Mouse (Mus musculus) gastrocnemius, adult 2 months (tissue): ENCODE measurements around the gene Xrcc2. TPM values are rescaled to one million over a fixed set of nuclear protein-coding genes. Genes with fewer than 3 reads are reported as not detected.
A peak's percentile ranks its signal among the peaks of the same experiment; 100 is the strongest.

Source experiments
- DNase-seq: peaks from one replicate; pipeline ENCODE4 v3.0.0; 2022
- H3K27ac ChIP-seq: fragments of 200-600 bp; 2 replicates; pipeline ENCODE4 v1.8.1; 2022; ENCODE audit warnings: mild to moderate bottlenecking
- H3K4me3 ChIP-seq: fragments of 200-600 bp; 2 replicates; pipeline ENCODE4 v1.8.1; 2022; ENCODE audit warnings: mild to moderate bottlenecking, moderate library complexity
- CTCF ChIP-seq: fragments of 200-600 bp; IDR thresholded peaks from 2 replicates; pipeline ENCODE4 v1.8.1; 2022; ENCODE audit warnings: antibody characterized with exemption, mild to moderate bottlenecking, moderate library complexity
- intact Hi-C: fragments of 180-260 bp; cut with DNase I; formaldehyde crosslinking; loops from one replicate; pipeline ENCODE4 v1.15.1; 2025
- total RNA-seq, 2 experiments: library from RNA; stranded (reverse); gene quantifications; 2 replicates each; pipeline ENCODE4 v1.2.3; 2021

The Xrcc2 gene
- total RNA-seq, 2 experiments from 2014 or later, result 4.0 to 4.4 TPM

GRCm38 (mm10) chr5:25663165-25663564 lies 42.5 kb downstream of the Xrcc2 start:
- Histone ChIP-seq H3K27ac (no peak overlapping the region), H3K4me3 (no peak overlapping the region)
- intact Hi-C loops, result no loop called here
- no peak for TF ChIP-seq CTCF
- DNase-seq, result no peak

GRCm38 (mm10) chr5:25654578-25654987 lies 51.0 kb downstream of the Xrcc2 start:
- no peak for TF ChIP-seq CTCF
- Histone ChIP-seq H3K4me3 (peak overlapping the region; percentile 1; the same call in 1 of the 2 replicates), H3K27ac (no peak overlapping the region)
- intact Hi-C loops, result no loop called here
- DNase-seq, result no peak

DNA sequence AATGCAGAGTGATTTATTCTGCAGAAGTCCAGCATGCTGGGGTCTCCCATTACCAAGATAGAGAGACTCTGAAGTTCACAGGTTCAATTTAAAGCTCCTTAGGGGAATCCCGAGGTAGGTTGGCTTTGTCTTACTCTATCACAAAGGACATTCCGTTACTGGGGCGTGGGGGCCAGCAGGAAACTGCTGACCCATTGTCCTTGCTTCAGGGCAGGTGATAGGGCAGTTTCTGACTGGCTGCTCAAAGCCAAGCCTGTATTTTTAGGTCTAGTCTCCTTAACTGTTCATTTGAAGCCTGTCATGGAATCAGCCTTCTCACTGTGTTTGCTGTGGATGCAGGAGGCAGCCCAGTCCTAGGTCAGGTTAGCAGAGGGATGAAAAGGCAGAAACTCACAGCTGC lies 52.2 kb downstream of the Xrcc2 start:
- no peak for TF ChIP-seq CTCF
- H3K4me3 ChIP-seq, result no peak overlapping the region
- no peak for DNase-seq
- intact Hi-C loops, result no loop called here
- H3K27ac ChIP-seq, result no peak overlapping the region

DNA sequence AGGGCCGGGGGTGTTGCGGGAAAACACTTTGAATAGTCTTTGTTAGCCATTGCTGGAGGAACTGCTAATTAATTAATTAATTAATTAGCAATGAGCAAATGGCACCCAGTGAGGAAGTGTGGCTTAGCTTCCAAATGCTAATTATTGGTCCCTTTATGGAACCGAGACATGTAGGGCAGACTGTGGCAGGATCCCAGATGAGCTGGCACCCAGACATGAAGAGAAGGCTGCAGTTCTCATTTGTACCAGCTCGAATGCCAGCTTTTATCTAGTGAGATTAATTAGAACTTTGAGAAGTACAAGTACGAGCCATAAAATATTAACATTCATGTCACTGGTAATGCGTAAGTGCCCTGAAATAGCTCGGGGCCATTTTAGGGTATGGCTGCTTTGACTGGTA lies 53.2 kb downstream of the Xrcc2 start:
- DNase-seq, result no peak
- no peak overlapping the region for H3K4me3 ChIP-seq
- H3K27ac ChIP-seq, result no peak overlapping the region
- TF ChIP-seq CTCF, result no peak
- intact Hi-C loops, result no loop called here

DNA sequence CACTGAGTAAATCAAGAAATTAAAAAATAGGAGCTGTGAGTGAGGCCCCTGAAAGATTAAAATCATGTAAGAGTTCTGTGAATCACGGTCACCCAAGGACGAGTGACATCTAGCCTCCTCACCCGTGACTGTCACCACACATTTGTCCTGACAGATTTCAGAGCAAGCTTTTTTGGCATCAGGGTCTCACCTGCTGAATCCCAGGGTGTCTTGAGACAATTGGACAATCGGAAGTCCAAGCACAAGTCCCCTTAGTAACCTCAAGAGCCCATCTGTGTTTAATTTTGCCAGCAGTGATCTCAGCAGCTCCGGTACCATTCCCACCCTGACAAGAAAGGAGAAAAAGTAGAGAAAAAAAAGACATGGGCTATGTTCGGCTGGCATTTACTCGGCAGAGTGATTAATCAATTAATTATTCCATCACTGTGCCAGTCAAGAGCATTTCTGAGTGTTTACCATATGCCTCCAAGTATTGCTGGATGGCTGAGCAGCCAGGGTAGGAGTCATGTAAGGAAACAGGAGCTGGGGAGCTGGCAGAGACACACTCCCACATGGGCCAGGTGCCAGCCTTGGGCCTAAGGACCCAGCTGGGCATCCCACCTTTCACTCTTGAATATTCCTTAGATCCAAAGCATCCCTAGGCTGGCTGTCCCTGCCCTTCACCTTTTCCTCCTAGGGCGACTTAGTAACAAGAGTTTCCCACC lies 59.8 kb downstream of the Xrcc2 start:
- TF ChIP-seq CTCF, result no peak
- no peak for DNase-seq
- no peak overlapping the region for H3K27ac ChIP-seq
- no peak overlapping the region for H3K4me3 ChIP-seq
- intact Hi-C loops, result no loop called here

DNA sequence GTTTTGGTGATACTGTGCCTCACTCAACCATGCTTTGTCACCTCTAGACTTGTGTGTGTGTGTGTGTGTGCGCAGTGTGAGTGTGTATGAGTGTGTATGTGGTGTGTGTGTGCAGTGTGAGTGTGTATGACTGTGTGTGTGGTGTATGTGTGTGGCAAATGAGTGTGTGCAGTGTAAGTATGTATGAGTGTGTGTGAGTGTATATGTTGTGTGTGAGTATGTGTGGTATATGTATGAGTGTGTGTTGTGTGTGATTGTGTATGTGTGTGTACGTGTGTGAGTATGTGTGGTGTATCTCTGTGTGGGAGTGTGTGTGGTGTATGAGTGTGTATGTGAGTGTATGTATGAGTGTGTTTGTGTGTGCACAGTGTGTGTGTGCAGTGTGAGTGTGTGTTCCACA lies 61.1 kb downstream of the Xrcc2 start:
- no peak for DNase-seq
- Histone ChIP-seq H3K4me3 (no peak overlapping the region), H3K27ac (no peak overlapping the region)
- TF ChIP-seq CTCF, result no peak
- intact Hi-C loops, result no loop called here

GRCm38 (mm10) chr5:25642741-25643140 lies 62.9 kb downstream of the Xrcc2 start:
- H3K4me3 ChIP-seq, result no peak overlapping the region
- no peak for DNase-seq
- intact Hi-C loops, result no loop called here
- H3K27ac ChIP-seq, result no peak overlapping the region
- no peak for TF ChIP-seq CTCF

Other genes with a start within 250 kb of the Xrcc2 start
- gene Kmt2c, start 207.0 kb downstream of the Xrcc2 start, total RNA-seq, result 10 to 100 TPM; 41.6 to 42.3 TPM
- under 1 TPM in 1 of 2 experiments, not detected in 1; 0.14 TPM for gene Cct8l1, start 189.8 kb downstream of the Xrcc2 start, total RNA-seq
- gene Actr3b, start 54.2 kb upstream of the Xrcc2 start, total RNA-seq, result 10 to 100 TPM in 1 of 2 experiments, 1 to 10 TPM in 1; 5.1 to 21.3 TPM
- not detected for gene Gm21663, start 236.6 kb upstream of the Xrcc2 start, total RNA-seq
- not detected for gene Gm21671, start 248.6 kb upstream of the Xrcc2 start, total RNA-seq